Mouse (Mus musculus) WW6 (cell line): ENCODE measurements around the gene Pygm.

ENCODE experiments used
- DNase-seq: peaks from one replicate; pipeline ENCODE4 v3.0.0-alpha.2; 2013; ENCODE audit warnings: low read depth, low spot score

The Pygm gene

GRCm38 (mm10) chr19:6385419-6385818 is 1.2 kb downstream of the Pygm start:
- DNase-seq: no peak

GRCm38 (mm10) chr19:6385821-6386220 is 1.6 kb downstream of the Pygm start:
- no peak for DNase-seq

GRCm38 (mm10) chr19:6386234-6386633 is 2.0 kb downstream of the Pygm start:
- DNase-seq: no peak

GRCm38 (mm10) chr19:6388006-6388405 is 3.8 kb downstream of the Pygm start:
- no peak for DNase-seq

GRCm38 (mm10) chr19:6389803-6390202 is 5.6 kb downstream of the Pygm start:
- peak; percentile 67 for DNase-seq

- DNase-seq: no peak
These were observed 6.1 kb downstream of the Pygm start for GRCm38 (mm10) chr19:6390251-6390650.

GRCm38 (mm10) chr19:6392743-6393393 is 8.7 kb downstream of the Pygm start:
- DNase-seq: no peak

- DNase-seq: no peak
These were observed 9.4 kb downstream of the Pygm start for GRCm38 (mm10) chr19:6393637-6394036.

- DNase-seq: no peak
These were observed 12.0 kb downstream of the Pygm start for GRCm38 (mm10) chr19:6396237-6396636.

GRCm38 (mm10) chr19:6397582-6398249 is 13.5 kb downstream of the Pygm start:
- DNase-seq: no peak

- DNase-seq: no peak
These were observed 14.5 kb downstream of the Pygm start for GRCm38 (mm10) chr19:6398447-6399284.

- no peak for DNase-seq
These were observed 15.3 kb downstream of the Pygm start, which contains the start of gene Rasgrp2 for GRCm38 (mm10) chr19:6399285-6400095. Rasgrp2 (plus strand) TSS chr19:6399340.

GRCm38 (mm10) chr19:6400096-6401086 is 16.2 kb downstream of the Pygm start:
- no peak for DNase-seq

GRCm38 (mm10) chr19:6401131-6401815 is 17.1 kb downstream of the Pygm start:
- DNase-seq: peak; percentile 56

GRCm38 (mm10) chr19:6401951-6402350 is 17.8 kb downstream of the Pygm start:
- no peak for DNase-seq

GRCm38 (mm10) chr19:6403869-6404268 is 19.7 kb downstream of the Pygm start:
- DNase-seq: no peak

- DNase-seq: no peak
These were observed 21.2 kb downstream of the Pygm start for GRCm38 (mm10) chr19:6405433-6405832.

GRCm38 (mm10) chr19:6407109-6407508 is 22.9 kb downstream of the Pygm start:
- DNase-seq: no peak

- DNase-seq: no peak
These were observed 23.8 kb downstream of the Pygm start for GRCm38 (mm10) chr19:6407816-6408510.
